Mouse (Mus musculus) myocyte (in vitro differentiated cells): Measurements from ENCODE around the gene Kazn.

Source experiments
- CEBPB ChIP-seq: IDR thresholded peaks from 2 replicates; pipeline ENCODE4 v1.6.1; 2011; ENCODE audit warnings: mild to moderate bottlenecking, moderate library complexity; ENCODE audit not compliant: poor library complexity, insufficient read depth, severe bottlenecking
- E2F4 ChIP-seq: IDR thresholded peaks from one replicate; pipeline ENCODE4 v1.6.1; 2011; ENCODE audit warnings: mild to moderate bottlenecking, control low read depth, moderate library complexity; ENCODE audit not compliant: insufficient read depth
- MAX ChIP-seq: IDR thresholded peaks from one replicate; pipeline ENCODE4 v1.6.1; 2011; ENCODE audit warnings: low read depth, mild to moderate bottlenecking, control low read depth
- MYOD1 ChIP-seq, 3 experiments: IDR thresholded peaks; one replicate each; pipeline ENCODE4 v1.6.1; 2011; ENCODE audit warnings: control low read depth in 2 of 3, low read depth in 2 of 3, mild to moderate bottlenecking in 2 of 3, moderate library complexity in 1 of 3; ENCODE audit not compliant: insufficient read length in 2 of 3, control insufficient read depth in 1 of 3
- POLR2A ChIP-seq: IDR thresholded peaks from one replicate; pipeline ENCODE4 v1.6.1; 2011; ENCODE audit warnings: low read depth, mild to moderate bottlenecking, control low read depth, moderate library complexity; ENCODE audit not compliant: insufficient read length
- POLR2AphosphoS2 ChIP-seq: IDR thresholded peaks from one replicate; pipeline ENCODE4 v1.6.1; 2011; ENCODE audit warnings: low read depth, control low read depth; ENCODE audit not compliant: insufficient read length
- REST ChIP-seq: IDR thresholded peaks from one replicate; pipeline ENCODE4 v1.6.1; 2011; ENCODE audit warnings: mild to moderate bottlenecking, control low read depth, moderate library complexity; ENCODE audit not compliant: insufficient read depth, insufficient read length
- TCF12 ChIP-seq: IDR thresholded peaks from one replicate; pipeline ENCODE4 v1.6.1; 2011; ENCODE audit warnings: mild to moderate bottlenecking, control low read depth; ENCODE audit not compliant: poor library complexity, insufficient read depth, severe bottlenecking
- USF1 ChIP-seq: IDR thresholded peaks from one replicate; pipeline ENCODE4 v1.6.1; 2011; ENCODE audit warnings: low read depth, mild to moderate bottlenecking, control low read depth, moderate library complexity

DNA sequence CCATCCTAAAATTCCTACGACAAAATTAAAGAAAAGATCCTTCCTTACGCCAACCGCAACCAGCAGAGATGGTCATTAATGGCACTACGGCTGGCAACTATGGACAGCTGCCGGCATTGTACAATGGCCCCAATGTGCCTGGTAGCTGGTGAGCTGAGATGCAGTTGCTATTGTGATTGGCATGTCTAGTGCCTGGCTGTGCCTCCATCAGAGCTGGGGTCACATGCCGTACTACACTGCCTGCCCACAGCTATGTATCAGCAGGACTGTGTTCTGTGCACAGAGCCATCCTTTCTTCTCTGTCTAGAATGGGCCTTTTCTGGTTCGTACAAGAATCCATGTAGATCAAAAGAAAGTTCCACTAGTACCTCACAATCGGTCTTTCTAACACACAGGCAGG is 49.2 kb downstream of the Kazn start:
- TF ChIP-seq POLR2A (no peak), MYOD1 (IDR thresholded peaks at IDR 0.05; ENCODE audit: control insufficient read depth in 1 of 3, insufficient read length in 2 of 3, low read depth in 2 of 3) (no peak), POLR2AphosphoS2 (no peak), TCF12 (no peak), MAX (no peak), REST (no peak), E2F4 (no peak), CEBPB (no peak), USF1 (no peak)
